Mouse (Mus musculus) small intestine, adult 2 months (tissue): ENCODE data around the gene Jph4.

Experiments used
- CTCF ChIP-seq: fragments of 200-500 bp; IDR thresholded peaks from 2 replicates; pipeline ENCODE4 v1.5.1; 2012; ENCODE audit warnings: low read depth, mild to moderate bottlenecking, control low read depth, inconsistent platforms, low read length, moderate library complexity, mixed read lengths; ENCODE audit not compliant: insufficient replicate concordance, insufficient read length; ENCODE audit errors: extremely low read depth
- POLR2A ChIP-seq: fragments of 200-500 bp; IDR thresholded peaks from 2 replicates; pipeline ENCODE4 v1.6.1; 2012; ENCODE audit warnings: low read depth, mild to moderate bottlenecking, control low read depth, inconsistent platforms, low read length, moderate library complexity

DNA sequence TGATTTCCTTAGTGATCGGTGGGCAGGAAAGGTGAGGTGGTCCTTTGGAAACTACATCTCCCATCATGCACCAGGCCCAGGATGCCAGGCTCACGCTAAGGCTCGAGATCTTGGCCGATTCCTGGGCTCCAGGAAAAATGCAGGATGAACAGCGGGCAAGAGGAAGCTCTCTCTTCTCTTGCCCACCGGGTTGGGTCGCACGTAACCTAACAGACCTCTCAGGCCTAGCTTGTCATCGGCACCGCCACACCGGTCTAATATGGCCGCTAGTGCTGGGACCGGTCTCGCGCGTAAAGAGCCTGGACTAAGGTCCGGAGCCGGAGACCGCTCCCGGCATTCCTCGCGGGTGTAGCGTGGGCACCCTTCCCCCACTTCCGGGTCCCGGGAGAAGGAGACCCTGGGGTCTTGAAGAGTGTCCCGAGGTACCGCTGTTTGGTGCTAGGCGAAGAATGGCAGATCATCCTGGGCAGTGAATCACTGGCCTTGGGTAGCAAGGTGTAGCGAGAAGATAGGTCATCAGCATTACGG is 22.0 kb downstream of the Jph4 start, which contains the start of gene Thtpa:
- TF ChIP-seq POLR2A, result 0 out of 2 replicates have a peak, but pooled peaks have one; percentile 22
- TF ChIP-seq CTCF, result peak; percentile 26; the same call in 1 of the 2 replicates
